Mouse (Mus musculus) C2C12 (cell line): ENCODE measurements around the gene Gpr153. TPM values are rescaled to one million over a fixed set of nuclear protein-coding genes. Genes with fewer than 3 reads are reported as not detected.

Source experiments
- H3K27me3 ChIP-seq: one replicate; pipeline ENCODE4 v1.6.1; 2011; ENCODE audit not compliant: control insufficient read depth, insufficient read depth, insufficient read length
- H3K36me3 ChIP-seq: one replicate; pipeline ENCODE4 v1.6.1; 2011; ENCODE audit not compliant: control insufficient read depth, insufficient read depth
- H3K4me3 ChIP-seq: one replicate; pipeline ENCODE4 v1.5.1; 2011; ENCODE audit warnings: mild to moderate bottlenecking, control low read depth; ENCODE audit not compliant: poor library complexity, insufficient read depth, severe bottlenecking
- H3K79me2 ChIP-seq: one replicate; pipeline ENCODE4 v1.6.1; 2011; ENCODE audit not compliant: control insufficient read depth, insufficient read depth
- H3K79me3 ChIP-seq: one replicate; pipeline ENCODE4 v1.6.1; 2011; ENCODE audit warnings: low read depth, control low read depth
- H3ac ChIP-seq: one replicate; pipeline ENCODE3; 2011; ENCODE audit warnings: low read depth; ENCODE audit not compliant: control insufficient read depth, insufficient read length
- CEBPB ChIP-seq: IDR thresholded peaks from one replicate; pipeline ENCODE4 v1.6.1; 2011; ENCODE audit warnings: low read depth, mild to moderate bottlenecking, control low read depth, moderate library complexity
- CTCF ChIP-seq: IDR thresholded peaks from one replicate; pipeline ENCODE4 v1.5.1; 2011; ENCODE audit not compliant: control insufficient read depth, insufficient read depth, insufficient read length
- FOSL1 ChIP-seq: IDR thresholded peaks from one replicate; pipeline ENCODE4 v1.8.0; 2011; ENCODE audit warnings: mild to moderate bottlenecking, low read length; ENCODE audit not compliant: poor library complexity, insufficient read depth, severe bottlenecking
- MAX ChIP-seq: IDR thresholded peaks from one replicate; pipeline ENCODE4 v1.6.1; 2011; ENCODE audit warnings: mild to moderate bottlenecking, control low read depth
- MYOD1 ChIP-seq: IDR thresholded peaks from one replicate; pipeline ENCODE4 v1.6.1; 2011; ENCODE audit warnings: low read depth; ENCODE audit not compliant: control insufficient read depth, insufficient read length
- MYOG ChIP-seq: IDR thresholded peaks from one replicate; pipeline ENCODE4 v1.6.1; 2011; ENCODE audit not compliant: control insufficient read depth, insufficient read length; ENCODE audit errors: extremely low read depth
- USF1 ChIP-seq: IDR thresholded peaks from one replicate; pipeline ENCODE4 v1.6.1; 2011; ENCODE audit warnings: low read depth, mild to moderate bottlenecking, control low read depth, moderate library complexity
- polyA plus RNA-seq: library from polyadenylated mRNA; unstranded; fragments of >200 nt; fragmentation: generic; extraction: Trizol; gene quantifications from one replicate; pipeline ENCODE4 v1.2.1, GENCODE M21; 2012; ENCODE audit warnings: missing spikeins

Gene Gpr153
- polyA plus RNA-seq, 1 experiment: 5.4 TPM

DNA sequence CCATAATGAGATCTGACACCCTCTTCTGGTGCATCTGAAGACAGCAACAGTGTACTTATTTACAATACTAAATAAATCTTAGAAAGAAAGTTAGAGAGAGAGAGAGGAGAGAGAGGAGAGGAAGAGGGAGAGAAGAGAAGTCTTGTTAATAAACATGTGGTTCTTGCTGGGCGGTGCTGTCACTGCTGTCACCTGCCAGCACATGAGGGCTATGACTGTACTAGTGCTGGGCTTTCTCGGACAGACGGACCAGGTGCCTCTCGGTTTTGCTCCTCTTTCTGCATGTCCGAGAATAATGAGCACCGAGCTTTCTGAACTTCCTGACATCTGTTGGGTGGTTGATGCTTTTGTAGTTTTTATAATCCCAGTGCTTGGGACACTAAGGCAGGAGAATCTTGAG lies 23.4 kb upstream of the Gpr153 start:
- Histone ChIP-seq H3K4me3 (no peak overlapping the region), H3ac (no peak overlapping the region), H3K27me3 (no peaks in the 10 kb centered on the region), H3K36me3 (peaks cover 48% of the 10 kb centered on the region), H3K79me2 (peaks cover 5% of the 10 kb centered on the region), H3K79me3 (peaks cover 2% of the 10 kb centered on the region)
- TF ChIP-seq MAX: no peak
- TF ChIP-seq FOSL1: no peak
- no peak for TF ChIP-seq USF1
- no peak for TF ChIP-seq MYOG
- TF ChIP-seq MYOD1: no peak
- no peak for TF ChIP-seq CTCF
- TF ChIP-seq CEBPB: no peak

DNA sequence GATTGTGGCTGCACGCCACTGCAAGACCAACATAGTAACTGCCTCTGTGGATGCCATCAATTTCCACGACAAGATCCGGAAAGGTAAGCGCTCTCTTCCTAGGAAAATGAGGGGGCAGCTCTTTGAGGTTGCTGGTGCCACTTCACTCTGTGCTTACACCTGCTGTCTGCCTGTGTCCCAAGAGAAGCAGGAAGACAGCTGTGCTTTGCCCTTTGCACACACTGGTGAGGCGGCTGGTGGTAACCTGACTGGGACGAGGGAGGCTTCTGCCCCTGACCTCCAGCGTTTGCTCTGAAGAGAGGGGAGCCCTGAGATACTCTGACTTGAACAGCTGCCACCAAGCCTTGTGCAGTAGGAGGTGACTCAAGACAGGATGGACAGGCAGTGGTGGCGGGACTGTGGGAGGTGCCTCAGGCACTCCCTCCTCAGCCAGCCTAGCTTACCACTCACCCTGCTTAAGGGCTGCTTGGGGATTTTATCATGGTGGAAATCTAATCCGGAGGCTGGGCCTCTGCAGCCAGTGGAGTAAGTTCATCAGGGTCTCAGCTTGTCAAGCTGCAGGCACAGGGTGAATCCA lies 20.8 kb upstream of the Gpr153 start:
- Histone ChIP-seq H3K27me3 (no peaks in the 10 kb centered on the region), H3ac (no peak overlapping the region)
- TF ChIP-seq MYOD1 (peak; percentile 2), CEBPB (no peak)

DNA sequence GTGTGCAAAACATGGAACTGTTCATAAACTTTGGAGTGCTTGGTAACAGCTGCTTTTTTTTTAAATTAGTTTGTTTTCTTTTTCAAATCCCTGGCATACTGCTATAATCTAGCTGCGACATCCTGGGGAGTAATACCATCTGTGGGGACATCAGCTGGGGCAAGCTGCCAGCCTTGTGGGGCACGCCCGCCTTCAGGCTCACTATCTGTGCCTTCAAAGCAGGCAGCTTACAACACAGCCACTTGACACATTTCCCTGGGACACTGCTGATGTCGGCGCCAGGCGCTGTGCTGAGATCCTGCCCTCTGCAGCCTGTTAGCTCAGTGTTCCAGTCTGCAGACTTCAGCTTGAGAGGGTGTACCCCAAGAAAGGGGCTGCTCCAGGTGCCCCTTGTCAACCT lies 17.0 kb upstream of the Gpr153 start:
- H3K36me3 ChIP-seq: peaks cover 47% of the 10 kb centered on the region
- no peaks in the 10 kb centered on the region for H3K27me3 ChIP-seq
- TF ChIP-seq CTCF: no peak
- TF ChIP-seq MYOD1: no peak
- no peak overlapping the region for H3K4me3 ChIP-seq
- H3ac ChIP-seq: no peak overlapping the region
- H3K79me3 ChIP-seq: peaks cover 2% of the 10 kb centered on the region
- H3K79me2 ChIP-seq: no peaks in the 10 kb centered on the region

More for the DNA sequence above, 20.8 kb upstream of the Gpr153 start:
- Histone ChIP-seq H3K4me3 (no peak overlapping the region), H3K79me2 (no peaks in the 10 kb centered on the region), H3K79me3 (peaks cover 2% of the 10 kb centered on the region), H3K36me3 (peaks cover 31% of the 10 kb centered on the region)

DNA sequence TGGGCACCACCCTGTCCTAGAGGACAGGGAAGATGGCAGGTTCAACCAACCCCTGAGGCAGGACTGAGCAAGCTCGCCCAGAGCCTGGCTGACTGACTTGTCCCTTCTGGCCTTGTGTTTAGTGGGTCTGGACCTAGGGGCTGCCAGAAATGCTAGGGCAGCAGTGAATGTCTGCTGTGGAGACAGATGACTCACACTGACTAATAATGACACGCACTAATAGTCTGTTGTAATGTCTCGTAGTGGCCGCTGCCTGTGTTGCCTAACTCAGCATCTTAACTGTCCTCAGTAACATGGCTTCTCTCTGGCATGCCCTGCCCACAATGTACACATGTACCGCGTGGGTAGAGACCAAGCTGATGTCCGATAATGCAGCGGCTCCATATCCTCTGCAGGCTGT lies 13.6 kb upstream of the Gpr153 start:
- no peaks in the 10 kb centered on the region for H3K79me2 ChIP-seq
- no peaks in the 10 kb centered on the region for H3K27me3 ChIP-seq
- no peak overlapping the region for H3ac ChIP-seq
- TF ChIP-seq FOSL1: peak; percentile 95
- no peak for TF ChIP-seq CTCF
- TF ChIP-seq USF1: no peak
- no peak for TF ChIP-seq MYOG
- TF ChIP-seq MAX: peak; percentile 79
- TF ChIP-seq MYOD1: peak; percentile 60
- peak; percentile 86 for TF ChIP-seq CEBPB
- no peak overlapping the region for H3K4me3 ChIP-seq
- H3K79me3 ChIP-seq: peaks cover 2% of the 10 kb centered on the region
- peaks cover 48% of the 10 kb centered on the region for H3K36me3 ChIP-seq

DNA sequence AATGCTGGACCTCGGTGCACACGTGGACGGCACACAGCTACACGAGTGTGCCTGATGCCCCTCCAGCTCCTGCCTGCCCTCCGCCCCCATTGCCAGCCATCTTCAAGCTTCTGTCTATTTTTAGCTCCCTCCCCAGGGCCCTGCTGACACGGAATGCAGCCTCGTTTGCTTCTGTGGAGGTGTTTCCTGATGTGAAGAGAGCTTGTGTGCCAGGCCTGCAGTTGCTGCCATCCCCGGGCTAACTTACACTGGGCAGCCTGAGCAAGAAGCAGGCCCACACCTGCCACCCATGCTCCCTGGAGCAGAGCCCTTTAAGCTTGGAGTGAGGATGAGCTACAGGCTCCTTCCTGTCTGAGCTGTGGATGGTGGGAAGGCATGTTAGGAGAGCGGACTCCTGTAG lies 11.8 kb upstream of the Gpr153 start:
- TF ChIP-seq MYOG (no peak), USF1 (no peak), MYOD1 (no peak), CEBPB (no peak), CTCF (no peak), FOSL1 (no peak), MAX (no peak)
- no peaks in the 10 kb centered on the region for H3K79me2 ChIP-seq
- H3K79me3 ChIP-seq: peaks cover 2% of the 10 kb centered on the region
- H3K36me3 ChIP-seq: peaks cover 52% of the 10 kb centered on the region
- no peak overlapping the region for H3K4me3 ChIP-seq
- H3ac ChIP-seq: no peak overlapping the region
- H3K27me3 ChIP-seq: no peaks in the 10 kb centered on the region

DNA sequence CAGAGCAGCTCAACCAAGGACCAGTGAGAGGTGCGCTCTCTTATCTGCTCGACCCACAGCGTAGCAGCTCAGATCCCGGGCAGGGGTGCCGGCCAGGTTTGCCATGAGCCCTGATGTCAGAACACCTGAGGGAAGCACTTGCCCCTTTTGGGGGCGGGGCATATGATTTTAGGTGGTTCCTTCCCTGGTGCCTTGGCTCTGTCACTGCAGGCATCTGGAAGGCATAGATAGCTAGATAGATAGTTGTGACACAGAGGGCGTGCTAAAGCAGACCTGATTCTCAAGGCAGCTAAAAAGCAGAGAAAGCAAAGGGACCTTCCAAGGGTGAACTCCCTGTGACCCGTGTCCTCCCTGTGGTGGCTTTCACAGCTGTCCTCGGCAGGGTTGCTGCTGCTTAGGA lies 10.9 kb upstream of the Gpr153 start:
- H3K79me3 ChIP-seq: peaks cover 2% of the 10 kb centered on the region
- no peaks in the 10 kb centered on the region for H3K79me2 ChIP-seq
- no peak overlapping the region for H3ac ChIP-seq
- H3K36me3 ChIP-seq: peaks cover 52% of the 10 kb centered on the region
- no peaks in the 10 kb centered on the region for H3K27me3 ChIP-seq
- no peak overlapping the region for H3K4me3 ChIP-seq
- TF ChIP-seq FOSL1: no peak
- no peak for TF ChIP-seq CTCF
- TF ChIP-seq USF1: no peak
- no peak for TF ChIP-seq MYOG
- no peak for TF ChIP-seq MYOD1
- TF ChIP-seq MAX: no peak
- TF ChIP-seq CEBPB: no peak
